Mouse (Mus musculus): Measurements from ENCODE around the gene Bcas3.
"Not testable (repeated sequence)": the region's sequence is repeated elsewhere in the genome, so short reads cannot be mapped to it uniquely, and the experiment has no call there.

The Bcas3 gene

DNA sequence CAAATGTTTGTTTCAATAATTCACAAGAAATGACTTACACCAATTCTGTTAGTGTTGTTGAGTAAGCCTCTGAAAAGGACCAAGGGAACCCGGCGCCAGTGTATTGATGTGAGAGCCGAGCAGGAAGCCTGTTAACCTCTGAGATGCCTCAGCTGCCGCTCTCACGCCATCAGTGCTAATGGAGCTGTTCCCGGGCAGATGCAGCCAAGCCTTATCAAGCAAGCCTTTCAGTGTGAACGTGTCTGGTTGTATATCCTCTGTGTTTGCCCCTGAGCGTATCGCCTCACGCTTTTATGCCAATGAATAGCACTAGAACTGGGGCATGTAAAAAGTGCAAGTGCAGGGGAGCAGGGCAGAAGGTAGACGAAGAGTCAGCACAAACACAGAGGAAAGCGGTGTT lies 121.4 kb downstream of the Bcas3 start:
- no peak for DNase-seq (ENCODE audit: extremely low spot score, low read depth, low spot score)

DNA sequence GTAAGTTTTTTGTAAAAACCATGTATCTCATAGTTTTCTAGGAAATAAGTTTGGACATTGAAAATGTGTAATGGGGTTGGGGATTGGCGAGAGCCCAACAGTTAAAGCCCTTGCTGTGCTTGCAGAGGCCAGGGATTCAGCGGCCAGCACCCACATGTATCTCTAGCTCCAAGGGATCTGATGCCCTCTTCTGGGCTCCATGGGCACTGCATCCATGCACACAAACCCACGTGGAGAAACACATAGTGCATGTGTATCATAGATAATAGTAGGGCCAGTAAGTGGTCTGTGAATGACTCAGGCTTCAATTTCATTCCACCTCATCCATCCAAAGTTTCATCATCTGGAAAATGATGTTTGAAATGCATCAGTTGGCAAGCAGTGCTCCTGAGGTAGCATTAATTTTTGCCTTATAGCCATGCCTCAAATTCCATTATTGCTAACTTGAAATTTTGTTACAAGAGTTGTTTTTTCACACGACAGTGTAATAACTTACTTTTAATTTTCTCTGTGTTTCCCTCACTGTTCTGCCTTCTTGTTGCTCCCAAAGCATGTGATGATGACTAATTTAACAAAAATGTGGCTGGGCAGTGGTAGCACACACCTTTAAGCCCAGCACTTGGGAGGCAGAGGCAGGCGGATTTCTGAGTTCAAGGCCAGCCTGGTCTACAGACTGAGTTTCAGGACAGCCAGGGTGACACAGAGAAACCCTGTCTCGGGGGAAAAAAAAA lies 129.9 kb downstream of the Bcas3 start:
- no peak for DNase-seq (ENCODE audit: extremely low spot score, low read depth, low spot score)

- DNase-seq (ENCODE audit: extremely low spot score, low read depth, low spot score), result no peak
Measured at GRCm38 (mm10) chr11:85485197-85485940, 132.4 kb downstream of the Bcas3 start.

- no peak for DNase-seq (ENCODE audit: extremely low spot score, low read depth, low spot score)
Measured at GRCm38 (mm10) chr11:85487501-85487900, 134.5 kb downstream of the Bcas3 start.

DNA sequence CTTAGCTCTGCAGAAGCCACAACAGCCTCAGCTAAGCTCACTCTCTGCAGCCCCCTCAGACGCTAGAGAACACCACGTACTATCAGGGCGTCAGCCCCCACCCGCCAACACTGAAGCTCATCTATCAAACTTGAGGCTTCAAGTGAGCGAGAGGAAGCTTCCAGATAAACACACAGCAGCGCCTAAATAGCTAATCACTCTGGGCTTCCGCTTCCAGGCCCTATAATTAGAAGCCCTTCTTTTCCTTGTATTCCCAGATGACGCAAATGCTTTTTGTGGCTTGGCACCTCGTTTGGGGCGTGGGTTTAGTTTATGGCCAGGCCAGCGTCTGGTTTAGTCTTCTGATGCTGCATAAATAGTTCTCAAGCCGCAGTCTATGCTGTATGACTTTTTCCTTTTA lies 139.3 kb downstream of the Bcas3 start:
- no peak for DNase-seq (ENCODE audit: extremely low spot score, low read depth, low spot score)

GRCm38 (mm10) chr11:85492666-85493065 lies 139.7 kb downstream of the Bcas3 start:
- no peak for DNase-seq (ENCODE audit: extremely low spot score, low read depth, low spot score)

DNA sequence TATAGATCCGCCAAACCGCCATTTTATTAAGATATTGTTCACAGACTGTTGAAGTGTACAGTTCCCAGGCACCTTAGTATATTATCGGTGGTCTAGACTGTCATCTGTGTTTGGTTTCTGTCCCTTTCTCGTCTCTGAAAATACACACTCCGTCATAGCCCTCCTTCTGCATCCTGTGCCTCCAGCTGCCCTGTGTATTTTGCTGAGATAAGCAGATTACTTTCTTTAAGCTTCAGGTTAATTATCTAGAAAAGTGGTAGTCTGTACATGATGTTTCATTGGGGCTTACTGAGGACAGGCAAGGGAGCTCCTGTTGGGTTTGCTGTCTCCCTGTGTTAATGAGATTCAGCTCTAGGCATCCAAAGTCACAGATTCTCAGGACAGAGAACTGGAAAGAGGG lies 146.6 kb downstream of the Bcas3 start:
- DNase-seq (ENCODE audit: extremely low spot score, low read depth, low spot score), result no peak

- no peak for DNase-seq (ENCODE audit: extremely low spot score, low read depth, low spot score)
Measured at GRCm38 (mm10) chr11:85502031-85502430, 149.1 kb downstream of the Bcas3 start.

DNA sequence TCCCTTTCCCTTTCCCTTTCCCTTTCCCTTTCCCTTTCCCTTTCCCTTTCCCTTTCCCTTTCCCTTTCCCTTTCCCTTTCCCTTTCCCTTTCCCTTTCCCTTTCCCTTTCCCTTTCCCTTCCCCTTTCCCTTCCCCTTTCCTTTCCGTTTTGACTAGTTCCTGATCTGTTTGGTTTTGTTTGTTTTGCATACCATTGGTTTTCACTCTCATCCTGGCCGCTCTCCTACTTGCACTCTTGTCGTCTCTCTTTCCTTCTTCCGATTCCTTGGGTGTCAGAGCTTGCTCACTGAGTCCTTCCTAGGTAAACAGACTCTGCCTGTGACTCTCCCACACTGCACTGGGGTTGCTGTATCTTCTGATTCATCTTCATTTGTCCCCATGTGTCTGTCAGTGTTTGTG lies 151.8 kb downstream of the Bcas3 start:
- not testable (repeated sequence) for DNase-seq (ENCODE audit: extremely low spot score, low read depth, low spot score)

DNA sequence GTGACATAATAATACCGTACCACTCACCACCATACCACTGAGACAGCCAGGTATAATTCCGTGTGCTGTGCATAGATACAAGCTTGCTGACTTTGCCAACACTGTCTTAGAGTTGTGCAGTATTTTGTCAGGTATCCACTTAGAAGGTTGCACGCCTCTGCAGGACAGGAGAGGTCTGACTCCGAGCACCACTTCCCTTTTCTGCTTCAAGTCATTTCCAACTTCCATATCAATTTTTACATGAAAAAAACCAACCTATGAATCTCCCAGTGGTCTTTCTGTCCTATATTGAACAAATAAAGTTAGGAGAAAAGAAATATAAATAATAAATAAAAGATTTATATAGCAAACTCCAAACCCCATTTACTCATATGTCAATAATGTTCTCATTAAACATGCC lies 152.8 kb downstream of the Bcas3 start:
- no peak for DNase-seq (ENCODE audit: extremely low spot score, low read depth, low spot score)

- no peak for DNase-seq (ENCODE audit: extremely low spot score, low read depth, low spot score)
Measured at GRCm38 (mm10) chr11:85509334-85509733, 156.4 kb downstream of the Bcas3 start.

DNA sequence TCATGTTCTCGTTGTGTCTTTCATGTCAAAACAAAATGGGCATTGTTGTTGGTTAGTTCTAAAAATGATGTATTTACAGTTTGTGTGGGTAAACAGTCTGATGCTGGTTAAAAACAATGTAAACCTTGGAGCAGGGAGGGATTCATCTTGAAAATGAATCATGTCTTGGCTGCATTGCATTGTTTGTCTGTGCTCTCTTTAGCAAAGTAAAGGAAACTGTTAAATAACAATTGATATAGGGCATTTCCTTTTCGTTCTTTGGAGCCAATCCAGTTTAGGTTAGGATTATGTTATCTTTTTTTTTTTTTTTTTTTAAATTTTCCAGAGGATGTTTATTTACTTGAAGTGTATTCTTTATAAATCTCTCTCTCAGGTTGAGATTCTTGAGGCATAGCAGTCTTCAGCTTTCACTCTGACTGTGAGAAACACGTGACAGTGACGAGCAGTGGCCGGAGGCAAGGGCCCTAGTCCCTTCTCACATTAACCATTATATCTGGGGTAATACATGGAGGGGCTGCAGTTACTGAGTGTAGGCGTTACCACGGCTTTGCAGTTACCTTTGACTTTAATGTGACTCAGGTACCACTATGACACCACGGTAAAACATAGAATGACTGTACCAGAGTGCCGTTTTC lies 158.4 kb downstream of the Bcas3 start:
- no peak for DNase-seq (ENCODE audit: extremely low spot score, low read depth, low spot score)

GRCm38 (mm10) chr11:85516724-85517123 lies 163.8 kb downstream of the Bcas3 start:
- DNase-seq (ENCODE audit: extremely low spot score, low read depth, low spot score), result no peak

GRCm38 (mm10) chr11:85518025-85518756 lies 165.2 kb downstream of the Bcas3 start:
- no peak for DNase-seq (ENCODE audit: extremely low spot score, low read depth, low spot score)

DNA sequence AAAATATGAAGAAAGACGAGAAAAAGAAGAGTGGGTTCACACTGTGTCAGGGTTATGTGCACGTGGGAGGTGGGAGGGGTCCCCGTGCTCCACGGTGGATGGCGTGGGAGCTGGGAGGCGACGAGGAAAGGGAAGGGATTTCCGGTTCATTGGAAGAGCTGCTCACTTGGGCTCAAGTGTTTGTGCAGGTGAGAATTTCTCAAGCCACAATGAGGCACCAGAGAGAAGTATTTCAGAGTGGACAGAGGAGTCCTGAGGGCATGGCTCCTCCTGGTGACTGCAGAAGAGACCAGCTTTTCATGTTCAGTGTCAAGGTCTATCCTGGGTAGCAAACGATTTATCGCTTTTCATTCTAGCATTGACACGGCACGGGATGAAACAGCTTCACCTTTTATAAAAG lies 167.3 kb downstream of the Bcas3 start:
- no peak for DNase-seq (ENCODE audit: extremely low spot score, low read depth, low spot score)

DNA sequence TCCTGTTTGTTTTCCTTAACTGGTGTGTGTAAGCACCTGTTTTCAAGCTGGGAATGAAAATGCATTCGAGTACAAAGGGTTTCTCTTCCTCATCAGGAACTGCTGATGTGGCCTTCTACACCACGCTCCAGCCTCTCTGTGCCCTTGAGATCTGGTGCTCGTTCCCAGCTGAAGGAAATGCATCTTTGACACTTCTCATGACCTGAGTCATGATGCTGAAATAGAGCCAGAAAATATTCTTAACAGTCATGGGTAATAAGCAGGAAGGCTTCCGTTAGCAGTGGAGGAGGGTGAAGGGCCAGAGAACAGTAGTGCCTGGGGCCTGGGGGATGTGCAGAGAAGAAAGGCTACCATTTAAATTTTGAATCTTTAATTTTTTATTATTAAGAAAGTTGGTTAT lies 168.0 kb downstream of the Bcas3 start:
- DNase-seq (ENCODE audit: extremely low spot score, low read depth, low spot score), result no peak

- DNase-seq (ENCODE audit: extremely low spot score, low read depth, low spot score), result no peak
Measured at GRCm38 (mm10) chr11:85523646-85524045, 170.7 kb downstream of the Bcas3 start.

DNA sequence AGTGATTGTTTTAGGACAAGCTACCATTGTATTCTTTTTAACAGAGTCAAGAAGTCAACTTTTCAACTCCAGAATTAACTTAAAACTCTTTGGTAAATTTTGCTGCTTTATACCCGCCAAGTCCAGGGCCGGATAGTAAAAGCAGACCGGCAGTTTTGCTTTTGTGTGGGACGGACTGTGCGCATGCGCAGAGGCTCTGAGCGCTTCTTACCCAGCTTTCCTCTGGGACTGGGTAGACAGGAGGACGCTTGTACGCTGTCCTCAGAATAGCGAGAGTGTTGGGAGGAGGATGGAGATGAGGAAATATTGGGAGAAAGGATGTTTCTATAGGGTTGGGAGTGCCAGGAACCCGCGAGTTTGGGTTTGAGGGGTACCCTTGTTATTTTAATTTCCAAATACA lies 171.2 kb downstream of the Bcas3 start:
- no peak for DNase-seq (ENCODE audit: extremely low spot score, low read depth, low spot score)

- no peak for DNase-seq (ENCODE audit: extremely low spot score, low read depth, low spot score)
Measured at GRCm38 (mm10) chr11:85524841-85525500, 172.0 kb downstream of the Bcas3 start.

DNA sequence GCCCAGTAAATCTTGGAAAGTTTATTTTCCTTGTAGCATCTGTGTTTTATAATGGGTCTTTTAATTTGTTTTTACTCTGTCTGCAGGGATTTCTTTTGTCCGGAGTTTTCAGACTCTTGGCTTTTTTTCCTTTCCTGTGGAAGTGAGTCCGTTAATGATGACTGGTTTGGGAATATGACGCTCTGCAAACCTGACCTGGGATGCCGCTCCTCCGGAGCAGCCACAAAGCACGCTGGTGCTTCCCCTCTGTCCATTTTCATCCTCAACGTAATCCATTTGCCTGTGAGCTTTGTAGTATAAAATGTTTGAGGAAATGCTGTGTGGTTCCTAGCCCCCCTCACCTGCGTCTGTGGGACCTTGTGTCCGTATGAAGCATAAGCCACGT lies 172.5 kb downstream of the Bcas3 start:
- DNase-seq (ENCODE audit: extremely low spot score, low read depth, low spot score), result no peak

Data from hindlimb bud, embryonic 11.5 days (tissue).